8 mouse cellular contexts compared by ENCODE assay signal in genomic region chr16:37652654-37653053, GRCm38 (mm10). TPM values are rescaled to one million over a fixed set of nuclear protein-coding genes. Genes with fewer than 3 reads are reported as not detected.
DNase-seq lines count a peak whose midpoint lies in the region; ATAC-seq lines count a peak whose summit lies in the region.

No protein-coding gene starts in this region.

- no peak overlapping the region for H3K27ac ChIP-seq in heart, embryonic 13.5 days (replicated peaks)
- no peak overlapping the region for H3K27ac ChIP-seq in forebrain, embryonic 15.5 days (replicated peaks)
- H3K27ac ChIP-seq in liver, embryonic 13.5 days: peak overlapping the region; percentile 91; the same call in 1 of the 2 replicates

- H3K4me1 ChIP-seq in heart, embryonic 13.5 days: peaks cover 43% of the 10 kb centered on the region
- peaks cover 18% of the 10 kb centered on the region for H3K4me1 ChIP-seq in forebrain, embryonic 15.5 days
- H3K4me1 ChIP-seq in liver, embryonic 13.5 days (replicated peaks): peaks cover 34% of the 10 kb centered on the region

- peak overlapping the region; percentile 74 for H3K4me3 ChIP-seq in heart, embryonic 13.5 days
- peak overlapping the region; percentile 90; the same call in 1 of the 2 replicates for H3K4me3 ChIP-seq in forebrain, embryonic 15.5 days
- H3K4me3 ChIP-seq in liver, embryonic 13.5 days (replicated peaks): peak overlapping the region; percentile 86

- H3K36me3 ChIP-seq in heart, embryonic 13.5 days: peaks cover 28% of the 10 kb centered on the region
- peaks cover 7% of the 10 kb centered on the region; the same call in 1 of the 2 replicates for H3K36me3 ChIP-seq in forebrain, embryonic 15.5 days
- H3K36me3 ChIP-seq in liver, embryonic 13.5 days: peaks cover 25% of the 10 kb centered on the region

- ATAC-seq in heart, embryonic 13.5 days (ENCODE audit: extremely low read depth, insufficient number of reproducible peaks, low FRiP score, low TSS enrichment): no peak
- no peak for ATAC-seq in forebrain, embryonic 15.5 days (replicated peaks)
- ATAC-seq in liver, embryonic 13.5 days (ENCODE audit: low read depth): no peak

- H3K9me3 ChIP-seq in heart, embryonic 13.5 days: no peaks in the 10 kb centered on the region
- no peaks in the 10 kb centered on the region for H3K9me3 ChIP-seq in forebrain, embryonic 15.5 days
- H3K9me3 ChIP-seq in liver, embryonic 13.5 days (replicated peaks): no peaks in the 10 kb centered on the region

- peak overlapping the region; percentile 92 for H3K9ac ChIP-seq in heart, embryonic 13.5 days
- no peak overlapping the region for H3K9ac ChIP-seq in forebrain, embryonic 15.5 days (replicated peaks)
- peak overlapping the region; percentile 94; the same call in 1 of the 2 replicates for H3K9ac ChIP-seq in liver, embryonic 13.5 days

- peak overlapping the region; percentile 79 for H3K4me2 ChIP-seq in heart, embryonic 13.5 days
- H3K4me2 ChIP-seq in forebrain, embryonic 15.5 days (replicated peaks): peak overlapping the region; percentile 66; the same call in 1 of the 2 replicates
- peak overlapping the region; percentile 78 for H3K4me2 ChIP-seq in liver, embryonic 13.5 days

- no peaks in the 10 kb centered on the region for H3K27me3 ChIP-seq in heart, embryonic 13.5 days (replicated peaks)
- no peaks in the 10 kb centered on the region for H3K27me3 ChIP-seq in forebrain, embryonic 15.5 days
- no peaks in the 10 kb centered on the region for H3K27me3 ChIP-seq in liver, embryonic 13.5 days

- WGBS in heart, embryonic 13.5 days: 77% methylated on average over 5 of the region's 5 CpGs
- 76% methylated on average over 5 of the region's 5 CpGs for WGBS in forebrain, embryonic 15.5 days
- WGBS in liver, embryonic 13.5 days (ENCODE audit: insufficient replicate concordance): 73% methylated on average over 5 of the region's 5 CpGs

- DNase-seq in heart, adult 9 months (ENCODE audit: low spot score in 2 of 2): no peak
- DNase-seq in A20 (ENCODE audit: low read depth, low spot score): peak; percentile 12
- DNase-seq in liver, embryonic 13.5 days: no peak
- DNase-seq in yolk sac, embryonic 10.5 days (ENCODE audit: low spot score): no peak
- DNase-seq in adrenal gland, adult 8-10 months: no peak
- no peak for DNase-seq in adrenal gland, postnatal 10 days

RNA-seq across cellular contexts. Expression of gene Ndufb4, which starts 1.6 kb away (rescaled TPM):
- 69.4 and 84.7 TPM in 2 replicates for polyA plus RNA-seq in heart, embryonic 13.5 days (2015; fragmentation: Nextera tagmentation; extraction: Ambion mirVana)
- polyA plus RNA-seq in forebrain, embryonic 15.5 days (2015; fragmentation: Nextera tagmentation; extraction: Ambion mirVana): 56.0 and 59.9 TPM in 2 replicates
- 47.7 and 61.9 TPM in 2 replicates for polyA plus RNA-seq in liver, embryonic 13.5 days (2015; fragmentation: Nextera tagmentation; extraction: Ambion mirVana)
- total RNA-seq in adrenal gland, adult 8-10 months (2022): 10 to 100 TPM; 87.1 to 97.1 (median 92.0) TPM
- 100 to 1,000 TPM; 154 TPM for total RNA-seq in adrenal gland, postnatal 10 days (2021)
